ENCODE assay signal across 24 mouse cellular contexts in the genomic region with DNA sequence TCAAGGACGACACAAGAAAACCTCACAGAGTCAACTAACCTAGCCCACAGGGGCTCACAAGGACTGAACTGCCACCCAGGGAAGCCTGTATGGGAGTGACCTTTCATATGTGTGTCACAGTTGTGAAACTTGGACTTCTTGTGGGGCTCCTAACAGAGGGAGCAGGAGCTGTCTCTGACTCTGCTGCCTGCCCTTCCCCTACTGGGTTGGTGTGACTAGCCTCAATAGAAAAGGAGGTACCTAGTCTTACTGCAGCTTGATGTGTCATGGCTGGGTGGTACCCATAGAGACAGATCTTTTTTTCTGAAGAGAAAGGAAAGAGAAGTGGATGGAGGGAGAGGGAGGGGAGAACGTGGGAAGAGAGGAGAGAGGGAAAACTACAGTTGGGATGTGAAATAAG.
"Had no signal": no experiment of that assay in that cellular context is flagged by ENCODE, and none has a peak within 500 bp of the region (broad histone marks: within the 10 kb centered on the region; RNA-seq: fewer than 3 reads in every experiment).

No protein-coding gene starts in this region.

- H3K9me3 ChIP-seq: heart, embryonic 10.5 days; heart, embryonic 12.5 days; hindbrain, embryonic 10.5 days; hindbrain, embryonic 12.5 days; intestine, embryonic 15.5 days; limb, embryonic 15.5 days; liver, embryonic 12.5 days had no signal

- H3K9ac ChIP-seq: heart, embryonic 12.5 days; hindbrain, embryonic 12.5 days; hindbrain, embryonic 14.5 days; intestine, embryonic 15.5 days; limb, embryonic 13.5 days; limb, embryonic 15.5 days; liver, embryonic 12.5 days had no signal

- H3K27ac ChIP-seq: heart, embryonic 10.5 days; hindbrain, embryonic 10.5 days; hindbrain, embryonic 12.5 days; hindbrain, embryonic 14.5 days; intestine, embryonic 15.5 days; layer of hippocampus, adult 2 months; left cerebral cortex, adult 2 months; limb, embryonic 13.5 days; limb, embryonic 15.5 days; liver, embryonic 12.5 days had no signal

- H3K27me3 ChIP-seq: heart, embryonic 12.5 days; hindbrain, embryonic 12.5 days; intestine, embryonic 15.5 days; limb, embryonic 13.5 days; limb, embryonic 15.5 days; liver, embryonic 12.5 days had no signal

- ATAC-seq: hindbrain, embryonic 16.5 days; inflammation-experienced regulatory T-cells, adult 6 months; intestine, embryonic 15.5 days; intestine, postnatal 0 days; liver, embryonic 12.5 days had no signal

- H3K36me3 ChIP-seq: heart, embryonic 10.5 days; heart, embryonic 12.5 days; hindbrain, embryonic 10.5 days; hindbrain, embryonic 12.5 days; intestine, embryonic 15.5 days; limb, embryonic 15.5 days; liver, embryonic 12.5 days had no signal

- H3K4me3 ChIP-seq: heart, embryonic 10.5 days; heart, embryonic 12.5 days; hindbrain, embryonic 10.5 days; hindbrain, embryonic 12.5 days; intestine, embryonic 15.5 days; layer of hippocampus, adult 2 months; left cerebral cortex, adult 2 months; limb, embryonic 13.5 days; limb, embryonic 15.5 days; liver, embryonic 12.5 days had no signal

- DNase-seq: gastrocnemius, postnatal 14 days; heart, adult 18-20 months; heart, postnatal 10 days; heart, postnatal 4 days; kidney, adult 18-20 months; kidney, adult 8-10 months; kidney, postnatal 10 days; kidney, postnatal 25 days; kidney, postnatal 4 days; left cerebral cortex, postnatal 4 days had no signal

- H3K4me2 ChIP-seq: heart, embryonic 12.5 days; hindbrain, embryonic 12.5 days; hindbrain, embryonic 14.5 days; intestine, embryonic 15.5 days; limb, embryonic 13.5 days; limb, embryonic 15.5 days; liver, embryonic 12.5 days had no signal
